Mouse (Mus musculus) urinary bladder, postnatal 10 days (tissue): ENCODE data around the gene Tspan5.

Experiments used
- DNase-seq: peaks from one replicate; pipeline ENCODE4 v3.0.0; 2022; ENCODE audit warnings: low spot score

The Tspan5 gene

GRCm38 (mm10) chr3:138771549-138772333 is 29.7 kb downstream of the Tspan5 start:
- no peak for DNase-seq

GRCm38 (mm10) chr3:138773871-138774606 is 32.0 kb downstream of the Tspan5 start:
- DNase-seq, result no peak

GRCm38 (mm10) chr3:138774607-138774943 is 32.6 kb downstream of the Tspan5 start:
- no peak for DNase-seq

GRCm38 (mm10) chr3:138775926-138776715 is 34.1 kb downstream of the Tspan5 start:
- no peak for DNase-seq

GRCm38 (mm10) chr3:138781492-138781891 is 39.5 kb downstream of the Tspan5 start:
- DNase-seq, result no peak

GRCm38 (mm10) chr3:138783859-138784640 is 42.1 kb downstream of the Tspan5 start:
- no peak for DNase-seq

- DNase-seq, result no peak
Observed at GRCm38 (mm10) chr3:138784641-138785025, 42.6 kb downstream of the Tspan5 start.

- no peak for DNase-seq
Observed at GRCm38 (mm10) chr3:138787758-138788488, 45.9 kb downstream of the Tspan5 start.

- DNase-seq, result no peak
Observed at GRCm38 (mm10) chr3:138788489-138788850, 46.5 kb downstream of the Tspan5 start.

- DNase-seq, result no peak
Observed at GRCm38 (mm10) chr3:138789275-138789674, 47.3 kb downstream of the Tspan5 start.

GRCm38 (mm10) chr3:138794533-138794932 is 52.5 kb downstream of the Tspan5 start:
- DNase-seq, result no peak

GRCm38 (mm10) chr3:138795951-138796350 is 54.0 kb downstream of the Tspan5 start:
- DNase-seq, result no peak

GRCm38 (mm10) chr3:138796583-138796982 is 54.6 kb downstream of the Tspan5 start:
- no peak for DNase-seq

GRCm38 (mm10) chr3:138800664-138801411 is 58.8 kb downstream of the Tspan5 start:
- DNase-seq, result no peak

GRCm38 (mm10) chr3:138801661-138802060 is 59.7 kb downstream of the Tspan5 start:
- no peak for DNase-seq

GRCm38 (mm10) chr3:138802722-138803443 is 60.9 kb downstream of the Tspan5 start:
- no peak for DNase-seq

GRCm38 (mm10) chr3:138803444-138804085 is 61.6 kb downstream of the Tspan5 start:
- no peak for DNase-seq

GRCm38 (mm10) chr3:138804104-138805048 is 62.4 kb downstream of the Tspan5 start:
- DNase-seq, result no peak
